Mouse (Mus musculus) hindbrain, embryonic 15.5 days (tissue): ENCODE measurements around the gene Il12b. TPM values are rescaled to one million over a fixed set of nuclear protein-coding genes. Genes with fewer than 3 reads are reported as not detected.
A peak's percentile ranks its signal among the peaks of the same experiment; 100 is the strongest.

Experiments used
- ATAC-seq: fragments of 200-750 bp; cut with Nextera tagmentation; 2 replicates; pipeline ENCODE4 v1.8.0; 2017; ENCODE audit warnings: low read depth, moderate number of reproducible peaks, moderate TSS enrichment; ENCODE audit not compliant: low FRiP score
- H3K27ac ChIP-seq: fragments of 300-500 bp; sonication (generic); replicated peaks from 2 replicates; pipeline ENCODE4 v1.5.1; 2015; ENCODE audit warnings: mild to moderate bottlenecking, inconsistent platforms
- H3K27me3 ChIP-seq: fragments of 300-500 bp; sonication (generic); 2 replicates; pipeline ENCODE4 v1.6.1; 2015; ENCODE audit warnings: control low read depth, inconsistent platforms
- H3K36me3 ChIP-seq: fragments of 300-500 bp; sonication (generic); 2 replicates; pipeline ENCODE4 v1.6.1; 2015; ENCODE audit warnings: control low read depth, inconsistent platforms
- H3K4me1 ChIP-seq: fragments of 300-500 bp; sonication (generic); replicated peaks from 2 replicates; pipeline ENCODE4 v1.6.1; 2015; ENCODE audit warnings: control low read depth, inconsistent platforms
- H3K4me2 ChIP-seq: fragments of 300-500 bp; sonication (generic); 2 replicates; pipeline ENCODE4 v1.6.1; 2015; ENCODE audit warnings: moderate library complexity, mild to moderate bottlenecking, inconsistent platforms
- H3K4me3 ChIP-seq: fragments of 300-500 bp; sonication (generic); 2 replicates; pipeline ENCODE4 v1.5.1; 2015; ENCODE audit warnings: mild to moderate bottlenecking, inconsistent platforms
- H3K9ac ChIP-seq: fragments of 300-500 bp; sonication (generic); 2 replicates; pipeline ENCODE4 v1.6.1; 2015; ENCODE audit warnings: inconsistent platforms
- H3K9me3 ChIP-seq: fragments of 300-500 bp; sonication (generic); 2 replicates; pipeline ENCODE4 v1.6.1; 2016; ENCODE audit warnings: control low read depth, inconsistent platforms
- WGBS: fragments of 180-500 bp; shearing (Covaris S2); methylation state at CpG from one replicate; pipeline ENCODE4 v1.1.7; 2015; 5-methylcytosine and 5-hydroxymethylcytosine counted together
- polyA plus RNA-seq: library from polyadenylated mRNA; unstranded; fragments of >200 nt; fragmentation: Nextera tagmentation; extraction: Ambion mirVana; gene quantifications from 2 replicates; pipeline ENCODE4 v1.2.1, GENCODE M21; 2015

Gene Il12b
- not detected in 2 replicates for polyA plus RNA-seq

DNA sequence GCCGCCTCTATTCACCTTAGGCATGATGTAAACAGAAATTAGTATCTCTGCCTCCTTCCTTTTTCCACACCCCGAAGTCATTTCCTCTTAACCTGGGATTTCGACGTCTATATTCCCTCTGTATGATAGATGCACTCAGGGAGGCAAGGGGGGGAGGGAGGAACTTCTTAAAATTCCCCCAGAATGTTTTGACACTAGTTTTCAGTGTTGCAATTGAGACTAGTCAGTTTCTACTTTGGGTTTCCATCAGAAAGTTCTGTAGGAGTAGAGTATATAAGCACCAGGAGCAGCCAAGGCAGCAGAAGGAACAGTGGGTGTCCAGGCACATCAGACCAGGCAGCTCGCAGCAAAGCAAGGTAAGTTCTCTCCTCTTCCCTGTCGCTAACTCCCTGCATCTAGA, at the start of gene Il12b:
Gene Il12b (plus strand): TSS at position 301 of the 400 bp plus-strand sequence.
- no peak within 1 kb of the TSS for H3K27ac ChIP-seq

GRCm38 (mm10) chr11:44354860-44355470, 44.9 kb upstream of the Il12b start:
- Histone ChIP-seq H3K4me1 (no peaks in the 10 kb centered on the region), H3K9ac (no peak overlapping the region), H3K4me2 (no peak overlapping the region), H3K4me3 (no peak overlapping the region), H3K36me3 (no peaks in the 10 kb centered on the region), H3K27me3 (no peaks in the 10 kb centered on the region), H3K27ac (no peak overlapping the region), H3K9me3 (no peaks in the 10 kb centered on the region)
- 78% methylated on average over 8 of the region's 8 CpGs for WGBS
- ATAC-seq = no peak

More for the DNA sequence above, at the start of gene Il12b:
- H3K4me1 ChIP-seq = peaks cover 10% of the 10 kb centered on the region
- peak within 1 kb of the TSS; percentile 20 for H3K9ac ChIP-seq
- no peaks in the 10 kb centered on the region for H3K9me3 ChIP-seq
- H3K4me3 ChIP-seq = peak within 1 kb of the TSS; percentile 37
- H3K27me3 ChIP-seq = 0 out of 2 replicates have a peak, but pooled peaks cover 3% of the 10 kb centered on the region
- H3K36me3 ChIP-seq = no peaks in the 10 kb centered on the region
- no peak for ATAC-seq
- H3K4me2 ChIP-seq = peak within 1 kb of the TSS; percentile 78
- 84% methylated on average over 6 of the region's 6 CpGs for WGBS

DNA sequence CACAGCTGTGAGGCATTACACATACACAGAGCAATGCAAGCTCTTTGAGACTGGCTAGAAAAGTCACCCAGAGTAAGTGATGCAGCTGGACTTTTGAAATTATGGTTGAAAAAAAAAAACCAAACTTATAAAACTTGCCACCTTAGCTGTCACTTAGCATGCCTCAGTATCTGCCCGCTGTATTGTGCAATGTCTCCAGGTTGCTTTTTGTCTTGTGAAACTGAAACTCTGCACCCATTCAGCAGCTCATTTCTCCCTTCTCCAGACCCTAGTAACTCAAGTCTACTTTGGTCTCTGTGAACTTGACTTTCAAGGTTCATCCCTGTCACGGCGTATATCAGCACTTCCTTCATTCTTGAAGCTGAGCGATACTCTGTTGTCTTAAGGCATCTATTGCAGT, 43.7 kb upstream of the Il12b start:
- Histone ChIP-seq H3K4me1 (no peaks in the 10 kb centered on the region), H3K4me2 (no peak overlapping the region), H3K9ac (no peak overlapping the region), H3K4me3 (no peak overlapping the region), H3K9me3 (no peaks in the 10 kb centered on the region), H3K36me3 (no peaks in the 10 kb centered on the region), H3K27me3 (no peaks in the 10 kb centered on the region), H3K27ac (no peak overlapping the region)
- WGBS = 96% methylated on average over 4 of the region's 4 CpGs
- no peak for ATAC-seq

- no peaks in the 10 kb centered on the region for H3K9me3 ChIP-seq
- H3K36me3 ChIP-seq = no peaks in the 10 kb centered on the region
- no peak for ATAC-seq
- H3K4me1 ChIP-seq = no peaks in the 10 kb centered on the region
- H3K27me3 ChIP-seq = no peaks in the 10 kb centered on the region
- H3K4me3 ChIP-seq = no peak overlapping the region
- no peak overlapping the region for H3K4me2 ChIP-seq
- no peak overlapping the region for H3K9ac ChIP-seq
- no peak overlapping the region for H3K27ac ChIP-seq
These were observed 35.3 kb upstream of the Il12b start for GRCm38 (mm10) chr11:44364536-44364935.

DNA sequence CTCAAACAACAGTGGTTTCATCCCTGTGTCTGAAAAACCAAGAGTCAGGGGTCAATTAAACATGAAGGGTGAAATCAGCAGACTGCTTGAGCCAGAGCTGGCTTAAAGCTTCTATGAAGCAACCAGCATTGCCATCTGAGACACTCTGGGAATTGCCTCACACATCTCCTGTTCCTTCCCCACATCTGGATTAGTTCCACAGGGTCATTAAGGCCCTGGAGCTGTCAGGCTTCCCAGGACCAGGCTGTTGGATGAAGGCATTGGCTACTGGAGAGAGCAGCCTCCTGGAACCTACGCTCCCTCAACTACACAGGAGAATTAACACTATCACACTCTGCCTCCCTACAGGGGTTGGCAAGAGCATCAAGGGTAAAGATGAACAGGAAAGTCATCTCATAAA, 32.2 kb upstream of the Il12b start:
- WGBS = 92% methylated on average over 1 of the region's 1 CpGs
- H3K9me3 ChIP-seq = no peaks in the 10 kb centered on the region
- no peak overlapping the region for H3K4me2 ChIP-seq
- H3K4me3 ChIP-seq = no peak overlapping the region
- ATAC-seq = no peak
- H3K36me3 ChIP-seq = no peaks in the 10 kb centered on the region
- H3K27ac ChIP-seq = no peak overlapping the region
- H3K4me1 ChIP-seq = no peaks in the 10 kb centered on the region
- H3K27me3 ChIP-seq = no peaks in the 10 kb centered on the region
- no peak overlapping the region for H3K9ac ChIP-seq

DNA sequence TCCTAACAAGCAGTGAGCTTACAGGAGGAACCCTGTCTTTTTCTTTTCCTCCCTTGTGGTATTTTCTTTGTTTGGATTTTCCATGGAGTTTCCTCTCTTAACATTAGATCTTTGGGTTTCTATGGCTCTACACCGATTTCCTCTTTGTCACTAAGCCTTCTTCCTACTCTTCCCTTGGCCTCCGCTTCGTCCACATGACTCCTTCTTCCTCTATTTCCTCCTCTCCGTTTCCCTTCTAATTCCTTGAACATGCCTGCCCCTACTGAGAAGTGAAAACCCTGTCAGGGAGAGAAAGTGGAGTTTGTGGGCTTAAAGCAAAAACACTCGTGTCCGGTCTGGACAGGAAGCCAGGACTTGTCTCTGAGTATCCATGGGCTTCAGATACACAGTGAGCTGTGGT, 27.0 kb upstream of the Il12b start:
- H3K36me3 ChIP-seq = no peaks in the 10 kb centered on the region
- WGBS = 81% methylated on average over 6 of the region's 6 CpGs
- H3K27ac ChIP-seq = no peak overlapping the region
- no peaks in the 10 kb centered on the region for H3K9me3 ChIP-seq
- H3K4me2 ChIP-seq = no peak overlapping the region
- no peaks in the 10 kb centered on the region for H3K4me1 ChIP-seq
- no peak overlapping the region for H3K4me3 ChIP-seq
- no peak overlapping the region for H3K9ac ChIP-seq
- H3K27me3 ChIP-seq = no peaks in the 10 kb centered on the region
- ATAC-seq = no peak

GRCm38 (mm10) chr11:44377879-44378278, 22.0 kb upstream of the Il12b start:
- Histone ChIP-seq H3K4me2 (no peak overlapping the region), H3K27ac (no peak overlapping the region), H3K36me3 (no peaks in the 10 kb centered on the region), H3K27me3 (no peaks in the 10 kb centered on the region), H3K9ac (no peak overlapping the region), H3K4me1 (no peaks in the 10 kb centered on the region), H3K9me3 (no peaks in the 10 kb centered on the region), H3K4me3 (no peak overlapping the region)
- WGBS = 93% methylated on average over 5 of the region's 5 CpGs
- no peak for ATAC-seq

- no peak overlapping the region for H3K27ac ChIP-seq
- no peak for ATAC-seq
- no peaks in the 10 kb centered on the region for H3K9me3 ChIP-seq
- H3K36me3 ChIP-seq = no peaks in the 10 kb centered on the region
- H3K9ac ChIP-seq = no peak overlapping the region
- H3K4me1 ChIP-seq = no peaks in the 10 kb centered on the region
- no peaks in the 10 kb centered on the region for H3K27me3 ChIP-seq
- no peak overlapping the region for H3K4me2 ChIP-seq
- WGBS = 97% methylated on average over 3 of the region's 3 CpGs
- H3K4me3 ChIP-seq = no peak overlapping the region
These were observed 19.3 kb upstream of the Il12b start for GRCm38 (mm10) chr11:44380432-44381051.

DNA sequence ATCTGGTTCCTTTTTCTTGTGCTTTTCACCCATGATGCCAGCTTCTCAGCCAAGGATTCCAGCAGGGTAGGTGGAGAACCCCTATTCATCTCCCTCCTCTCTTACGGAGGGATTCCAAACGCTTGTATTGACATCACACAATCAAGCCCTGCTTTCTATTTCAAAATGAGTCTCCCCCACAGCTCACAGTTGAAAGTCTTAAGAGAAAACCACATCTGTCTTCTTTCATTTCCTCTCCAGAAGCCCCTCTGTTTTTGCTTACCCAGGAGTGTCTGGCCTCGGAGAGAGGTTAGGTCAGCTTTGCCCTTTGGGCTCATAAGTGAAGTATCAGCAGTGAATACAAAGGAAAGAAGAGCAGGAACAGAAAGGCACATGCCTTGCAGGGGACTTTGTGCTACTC, 17.7 kb upstream of the Il12b start:
- Histone ChIP-seq H3K9ac (no peak overlapping the region), H3K27ac (no peak overlapping the region), H3K27me3 (no peaks in the 10 kb centered on the region), H3K4me1 (no peaks in the 10 kb centered on the region), H3K4me3 (no peak overlapping the region), H3K4me2 (no peak overlapping the region), H3K9me3 (no peaks in the 10 kb centered on the region), H3K36me3 (no peaks in the 10 kb centered on the region)
- 33% methylated on average over 3 of the region's 3 CpGs for WGBS
- ATAC-seq = no peak

DNA sequence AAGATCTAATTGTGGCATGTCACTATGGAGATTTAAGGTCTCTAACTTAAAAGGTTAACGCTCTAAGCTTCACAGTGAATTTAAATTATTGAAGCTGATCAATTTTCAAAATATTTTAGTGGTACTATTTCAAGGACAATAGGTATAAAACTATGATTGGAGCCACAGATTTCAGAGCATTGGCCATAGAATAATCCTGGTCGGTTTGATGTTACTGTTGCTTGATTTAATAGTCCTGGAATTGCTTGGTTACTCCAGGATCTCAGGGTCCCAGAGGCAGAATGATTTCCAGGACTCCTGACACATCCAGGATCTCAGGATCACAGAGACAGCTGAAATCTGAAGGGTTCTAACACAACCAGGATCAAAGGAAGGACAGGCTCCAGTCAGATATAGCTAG, 12.8 kb upstream of the Il12b start:
- Histone ChIP-seq H3K9me3 (no peaks in the 10 kb centered on the region), H3K27me3 (no peaks in the 10 kb centered on the region), H3K4me1 (no peaks in the 10 kb centered on the region), H3K9ac (no peak overlapping the region), H3K4me2 (no peak overlapping the region), H3K36me3 (no peaks in the 10 kb centered on the region), H3K27ac (no peak overlapping the region), H3K4me3 (no peak overlapping the region)
- ATAC-seq = no peak
- WGBS = 89% methylated on average over 2 of the region's 2 CpGs

- no peak for ATAC-seq
- Histone ChIP-seq H3K4me2 (no peak overlapping the region), H3K36me3 (no peaks in the 10 kb centered on the region)
These were observed 9.7 kb upstream of the Il12b start for GRCm38 (mm10) chr11:44389993-44390701.

DNA sequence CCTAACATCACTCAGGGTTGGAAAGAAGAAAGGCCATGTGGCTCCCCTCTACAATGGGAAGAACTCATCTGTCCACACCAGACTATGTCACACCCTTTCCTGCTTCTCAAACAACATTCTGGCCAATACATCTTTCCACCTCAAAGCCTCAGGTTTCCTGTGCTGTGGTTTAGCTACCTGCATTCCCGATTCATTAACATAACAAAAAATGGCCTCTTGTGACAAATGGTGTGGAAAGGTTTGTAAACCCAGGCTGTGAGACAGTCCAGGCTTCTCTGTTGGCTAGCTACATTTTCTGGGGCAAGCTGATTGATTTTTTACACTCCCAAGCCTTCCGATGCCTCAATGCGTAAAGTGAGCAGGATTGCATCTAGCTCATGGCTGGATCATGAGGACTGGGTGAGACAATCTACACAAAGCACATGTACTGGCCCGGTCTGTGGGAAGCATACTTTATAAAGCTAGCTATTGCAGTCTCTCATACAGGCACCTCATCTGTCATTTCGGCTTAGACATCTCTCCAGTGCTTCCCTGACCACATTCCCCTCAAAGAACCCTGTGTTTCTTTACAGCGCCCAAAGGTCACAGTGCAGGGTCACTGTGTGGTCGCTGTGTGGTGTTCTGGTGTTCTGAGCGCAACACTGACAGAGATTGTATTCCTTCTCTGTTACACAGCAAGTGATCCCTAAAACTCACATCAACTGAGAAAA, 6.6 kb upstream of the Il12b start:
- no peak overlapping the region for H3K9ac ChIP-seq
- 0 out of 2 replicates have a peak, but pooled peaks cover under 1% of the 10 kb centered on the region for H3K4me1 ChIP-seq
- H3K9me3 ChIP-seq = no peaks in the 10 kb centered on the region
- ATAC-seq = no peak
- H3K27ac ChIP-seq = no peak overlapping the region
- no peaks in the 10 kb centered on the region for H3K27me3 ChIP-seq
- no peaks in the 10 kb centered on the region for H3K36me3 ChIP-seq
- WGBS = 80% methylated on average over 8 of the region's 8 CpGs
- no peak overlapping the region for H3K4me3 ChIP-seq
- no peak overlapping the region for H3K4me2 ChIP-seq

More at GRCm38 (mm10) chr11:44389993-44390701, 9.7 kb upstream of the Il12b start:
- Histone ChIP-seq H3K4me1 (no peaks in the 10 kb centered on the region), H3K9ac (no peak overlapping the region), H3K27ac (no peak overlapping the region), H3K9me3 (no peaks in the 10 kb centered on the region), H3K4me3 (no peak overlapping the region), H3K27me3 (no peaks in the 10 kb centered on the region)
- 70% methylated on average over 6 of the region's 6 CpGs for WGBS
